Mouse (Mus musculus) midbrain, embryonic 11.5 days (tissue): ENCODE results near the gene Cdh13. TPM values are rescaled to one million over a fixed set of nuclear protein-coding genes. Genes with fewer than 3 reads are reported as not detected.

Source experiments
- ATAC-seq: fragments of 200-750 bp; cut with Nextera tagmentation; 2 replicates; pipeline ENCODE4 v1.8.0; 2017; ENCODE audit warnings: moderate TSS enrichment, moderate library complexity; ENCODE audit not compliant: low FRiP score
- DNase-seq: peaks from one replicate; pipeline ENCODE4 v3.0.0; 2015; ENCODE audit warnings: low spot score; ENCODE audit errors: missing footprints
- H3K27ac ChIP-seq: fragments of 300-500 bp; sonication (generic); 2 replicates; pipeline ENCODE4 v1.5.1; 2014; ENCODE audit warnings: low read depth, low read length
- H3K27me3 ChIP-seq: fragments of 300-500 bp; sonication (generic); 2 replicates; pipeline ENCODE4 v1.6.1; 2014; ENCODE audit warnings: mild to moderate bottlenecking, low read length, moderate library complexity, mixed read lengths; ENCODE audit not compliant: control insufficient read depth, insufficient read depth
- H3K36me3 ChIP-seq: fragments of 300-500 bp; sonication (generic); 2 replicates; pipeline ENCODE4 v1.6.1; 2014; ENCODE audit warnings: mild to moderate bottlenecking, low read length, moderate library complexity, mixed read lengths; ENCODE audit not compliant: control insufficient read depth, insufficient read depth
- H3K4me1 ChIP-seq: fragments of 300-500 bp; sonication (generic); 2 replicates; pipeline ENCODE4 v1.6.1; 2014; ENCODE audit warnings: low read length; ENCODE audit not compliant: control insufficient read depth, insufficient read depth
- H3K4me2 ChIP-seq: fragments of 300-500 bp; sonication (generic); 2 replicates; pipeline ENCODE4 v1.6.1; 2014; ENCODE audit warnings: mild to moderate bottlenecking, moderate library complexity
- H3K4me3 ChIP-seq: fragments of 300-500 bp; sonication (generic); 2 replicates; pipeline ENCODE4 v1.5.1; 2014; ENCODE audit warnings: low read depth, low read length
- H3K9ac ChIP-seq: fragments of 300-500 bp; sonication (generic); 2 replicates; pipeline ENCODE4 v1.6.1; 2014; ENCODE audit warnings: low read length
- H3K9me3 ChIP-seq: fragments of 300-500 bp; sonication (generic); 2 replicates; pipeline ENCODE4 v1.6.1; 2016; ENCODE audit warnings: low read length; ENCODE audit not compliant: control insufficient read depth
- WGBS: fragments of 180-500 bp; shearing (Covaris S2); extraction: QIAGEN DNeasy Blood & Tissue Kit; methylation state at CpG from one replicate; pipeline ENCODE4 v1.1.7; 2014; 5-methylcytosine and 5-hydroxymethylcytosine counted together
- polyA plus RNA-seq: library from polyadenylated mRNA; unstranded; fragments of >200 nt; fragmentation: Nextera tagmentation; extraction: Ambion mirVana; gene quantifications from 2 replicates; pipeline ENCODE4 v1.2.1, GENCODE M21; 2014

The Cdh13 gene
- polyA plus RNA-seq, 1 experiment from 2014 or later: 12.2 TPM

DNA sequence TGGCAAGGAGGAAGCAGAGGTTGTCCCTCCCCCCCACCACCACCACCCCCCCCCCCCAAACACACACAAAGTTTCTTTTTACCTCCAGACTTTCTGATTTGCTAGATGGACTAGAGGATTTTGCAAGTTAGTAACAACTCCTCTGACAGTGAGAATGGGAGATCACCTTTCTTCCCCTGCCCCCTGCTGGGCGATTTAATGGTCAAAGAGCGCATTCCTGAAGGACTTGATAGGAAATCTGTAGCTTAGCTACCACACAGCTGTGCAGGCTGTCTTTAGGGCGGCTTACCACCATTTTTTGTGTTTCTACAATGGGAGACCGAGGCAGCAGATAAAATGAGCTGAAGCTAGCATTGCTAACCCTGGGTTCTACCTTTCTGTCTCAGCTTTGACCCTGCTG, 961.6 kb downstream of the Cdh13 start:
- no peak for ATAC-seq
- H3K27ac ChIP-seq: no peak overlapping the region

DNA sequence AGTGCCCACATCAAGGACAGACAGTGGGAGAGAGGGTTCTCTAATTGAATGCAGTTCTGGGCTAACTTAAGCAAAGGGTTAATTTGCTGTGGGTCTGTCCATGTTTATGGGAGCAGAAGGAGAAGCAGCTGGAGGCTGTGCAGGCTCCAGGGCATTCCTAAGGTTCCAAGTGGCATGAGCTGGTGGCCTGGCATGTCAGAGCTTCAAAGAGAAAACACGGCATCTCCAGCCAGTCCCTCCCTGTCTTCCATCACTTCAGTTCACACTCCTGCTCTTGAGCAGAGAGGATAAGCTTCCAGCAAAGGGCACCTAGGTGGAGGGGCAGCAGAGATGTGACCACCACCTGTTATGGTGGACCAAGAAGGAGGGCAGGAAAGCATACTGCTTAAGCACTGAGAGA, 962.1 kb downstream of the Cdh13 start:
- DNase-seq (no peak), ATAC-seq (no peak)
- H3K27ac ChIP-seq: no peak overlapping the region
- H3K4me1 ChIP-seq: 0 out of 2 replicates have a peak, but pooled peaks cover 2% of the 10 kb centered on the region
- no peaks in the 10 kb centered on the region for H3K9me3 ChIP-seq
- H3K27me3 ChIP-seq: no peaks in the 10 kb centered on the region
- no peak overlapping the region for H3K4me3 ChIP-seq
- WGBS: 63% methylated on average over 1 of the region's 1 CpGs
- H3K9ac ChIP-seq: no peak overlapping the region
- H3K4me2 ChIP-seq: no peak overlapping the region
- no peaks in the 10 kb centered on the region for H3K36me3 ChIP-seq

More for the DNA sequence above, 961.6 kb downstream of the Cdh13 start:
- Histone ChIP-seq H3K4me2 (no peak overlapping the region), H3K27me3 (no peaks in the 10 kb centered on the region), H3K36me3 (no peaks in the 10 kb centered on the region), H3K4me1 (0 out of 2 replicates have a peak, but pooled peaks cover 2% of the 10 kb centered on the region), H3K9me3 (no peaks in the 10 kb centered on the region), H3K9ac (no peak overlapping the region), H3K4me3 (no peak overlapping the region)
- 38% methylated on average over 4 of the region's 4 CpGs for WGBS
- DNase-seq: no peak

DNA sequence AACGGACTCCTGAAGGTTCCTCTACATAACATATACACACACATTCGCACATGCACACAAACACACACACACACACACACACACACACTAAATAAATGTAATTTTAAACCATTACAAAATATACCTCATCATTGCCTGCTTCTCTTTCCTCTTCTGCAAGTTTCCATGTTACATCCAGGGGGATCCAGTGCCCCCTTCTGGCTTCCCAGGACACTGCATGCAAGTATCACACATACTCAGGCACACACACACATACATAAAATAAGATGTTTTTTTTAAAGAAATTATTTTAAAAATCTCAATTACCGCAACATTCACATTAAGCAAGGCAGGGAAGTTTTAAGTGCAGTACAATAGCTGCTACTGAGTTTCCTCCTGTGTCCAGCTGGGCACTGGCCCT, 970.8 kb downstream of the Cdh13 start:
- Histone ChIP-seq H3K4me3 (no peak overlapping the region), H3K27ac (no peak overlapping the region), H3K27me3 (no peaks in the 10 kb centered on the region), H3K4me1 (no peaks in the 10 kb centered on the region), H3K36me3 (no peaks in the 10 kb centered on the region), H3K9ac (no peak overlapping the region), H3K4me2 (no peak overlapping the region), H3K9me3 (no peaks in the 10 kb centered on the region)
- WGBS: 93% methylated on average over 3 of the region's 3 CpGs
- no peak for DNase-seq
- ATAC-seq: no peak

DNA sequence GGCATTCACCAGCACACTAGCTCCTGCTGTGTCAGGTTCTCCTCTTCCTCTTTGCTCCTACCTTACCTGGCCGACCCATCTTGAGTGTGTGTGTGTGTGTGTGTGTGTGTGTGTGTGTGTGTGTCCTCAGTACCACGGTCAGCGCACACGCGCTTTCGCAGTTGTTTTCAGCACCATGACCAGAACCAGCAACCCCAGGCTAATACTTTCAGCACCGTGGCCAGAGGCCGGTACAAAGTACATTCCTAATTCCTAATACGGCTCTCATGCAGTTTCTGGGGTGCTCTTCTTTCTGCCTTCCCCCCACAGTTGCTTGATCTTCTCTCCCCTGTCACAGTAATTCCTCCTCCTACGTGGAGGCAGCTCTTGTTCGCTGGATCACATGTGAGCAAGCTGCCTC, 975.1 kb downstream of the Cdh13 start:
- WGBS: 35% methylated on average over 11 of the region's 11 CpGs

DNA sequence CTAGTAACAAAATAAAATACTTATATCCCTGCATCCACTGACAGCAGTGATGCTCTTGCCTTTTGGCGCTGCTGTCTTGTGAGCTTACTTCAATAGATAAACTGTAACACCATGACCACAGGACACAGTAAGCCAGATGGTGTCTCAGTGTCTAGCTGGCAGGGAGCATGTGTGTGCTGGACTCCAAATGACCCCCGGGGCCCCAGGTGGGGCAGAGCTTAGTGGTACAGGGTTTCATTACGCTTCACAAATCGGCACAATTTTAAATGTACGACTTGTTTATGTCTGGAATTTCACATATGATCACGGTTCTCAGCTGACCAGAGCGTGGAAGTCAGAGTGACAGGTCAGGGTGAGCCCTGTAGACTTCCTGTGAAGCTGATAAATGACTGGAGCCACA, 980.2 kb downstream of the Cdh13 start:
- H3K9ac ChIP-seq: no peak overlapping the region
- H3K27me3 ChIP-seq: no peaks in the 10 kb centered on the region
- no peaks in the 10 kb centered on the region for H3K9me3 ChIP-seq
- H3K4me1 ChIP-seq: no peaks in the 10 kb centered on the region
- ATAC-seq (no peak), DNase-seq (no peak)
- H3K4me3 ChIP-seq: no peak overlapping the region
- H3K4me2 ChIP-seq: no peak overlapping the region
- no peaks in the 10 kb centered on the region for H3K36me3 ChIP-seq
- H3K27ac ChIP-seq: no peak overlapping the region
- 87% methylated on average over 7 of the region's 7 CpGs for WGBS

More for the DNA sequence above, 975.1 kb downstream of the Cdh13 start:
- Histone ChIP-seq H3K27me3 (no peaks in the 10 kb centered on the region), H3K36me3 (no peaks in the 10 kb centered on the region), H3K4me1 (no peaks in the 10 kb centered on the region), H3K4me2 (no peak overlapping the region), H3K27ac (no peak overlapping the region), H3K9me3 (no peaks in the 10 kb centered on the region), H3K4me3 (no peak overlapping the region), H3K9ac (no peak overlapping the region)
- ATAC-seq: no peak
- DNase-seq: no peak

DNA sequence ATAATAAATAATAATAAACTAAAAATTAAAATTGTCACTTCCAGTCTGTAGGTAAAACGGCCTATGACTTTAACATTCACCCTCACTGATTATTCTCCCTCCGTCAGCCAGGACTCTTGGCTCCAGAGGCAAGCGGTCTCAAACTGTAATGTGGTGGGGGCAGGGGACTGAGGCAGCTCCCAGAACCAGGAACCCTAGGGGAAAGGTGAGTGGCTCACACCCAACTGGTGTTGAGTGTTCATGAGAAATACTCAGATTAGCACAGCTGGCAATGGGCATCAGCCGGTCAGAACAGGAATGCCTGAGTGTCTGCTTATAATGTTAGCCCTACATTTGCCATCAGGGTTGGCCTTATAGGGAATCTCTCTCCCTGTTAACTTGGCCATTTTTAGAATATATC, 982.8 kb downstream of the Cdh13 start:
- ATAC-seq (no peak), DNase-seq (no peak)
- H3K4me1 ChIP-seq: no peaks in the 10 kb centered on the region
- no peak overlapping the region for H3K4me3 ChIP-seq
- H3K27me3 ChIP-seq: no peaks in the 10 kb centered on the region
- no peak overlapping the region for H3K27ac ChIP-seq
- H3K4me2 ChIP-seq: no peak overlapping the region
- no peak overlapping the region for H3K9ac ChIP-seq
- no peaks in the 10 kb centered on the region for H3K36me3 ChIP-seq
- no peaks in the 10 kb centered on the region for H3K9me3 ChIP-seq
- 92% methylated on average over 4 of the region's 4 CpGs for WGBS

DNA sequence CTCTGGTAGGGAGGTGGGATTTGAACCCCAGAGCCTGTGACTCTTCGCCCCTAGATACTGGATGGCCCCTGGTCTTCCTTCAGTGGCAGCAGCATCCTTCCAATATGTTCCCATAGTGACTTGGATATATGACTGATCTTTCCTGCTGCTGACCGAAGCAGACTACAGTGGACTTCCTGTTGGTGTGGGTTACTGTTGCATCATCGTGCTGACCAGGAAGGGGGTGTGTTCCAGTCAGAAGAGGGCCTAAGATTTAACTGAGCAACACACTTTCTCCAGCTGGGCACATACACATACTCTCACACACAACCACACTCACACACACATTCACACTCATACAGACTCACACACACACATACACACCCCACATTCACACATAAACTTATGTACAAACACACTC, 986.0 kb downstream of the Cdh13 start:
- DNase-seq: no peak
- H3K27ac ChIP-seq: no peak overlapping the region

DNA sequence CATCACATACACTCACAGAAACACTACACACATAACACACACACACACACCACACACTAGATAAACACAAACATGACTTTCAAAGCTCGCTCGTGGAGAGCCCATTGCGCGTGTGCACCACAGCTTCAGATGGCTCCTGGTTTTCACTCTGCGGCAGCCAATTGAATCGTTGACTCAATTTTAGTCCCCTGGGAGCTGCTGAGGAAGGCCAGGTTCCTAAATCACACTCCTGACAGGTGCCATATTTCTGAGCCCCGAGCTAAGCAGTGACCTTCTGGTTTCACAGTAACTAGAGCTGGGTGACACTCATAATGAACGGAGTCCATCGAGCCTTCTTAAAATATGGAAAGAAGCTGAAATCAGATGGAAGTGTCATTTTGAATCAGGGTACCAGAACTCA, 986.8 kb downstream of the Cdh13 start:
- no peak for ATAC-seq
- Histone ChIP-seq H3K4me2 (no peak overlapping the region), H3K4me3 (no peak overlapping the region), H3K4me1 (no peaks in the 10 kb centered on the region), H3K9me3 (no peaks in the 10 kb centered on the region), H3K27me3 (no peaks in the 10 kb centered on the region), H3K27ac (no peak overlapping the region), H3K9ac (no peak overlapping the region), H3K36me3 (no peaks in the 10 kb centered on the region)
- DNase-seq: no peak
- 93% methylated on average over 9 of the region's 9 CpGs for WGBS

More for the DNA sequence above, 986.0 kb downstream of the Cdh13 start:
- Histone ChIP-seq H3K36me3 (no peaks in the 10 kb centered on the region), H3K9me3 (no peaks in the 10 kb centered on the region), H3K4me1 (no peaks in the 10 kb centered on the region), H3K27me3 (no peaks in the 10 kb centered on the region), H3K4me2 (no peak overlapping the region), H3K9ac (no peak overlapping the region), H3K4me3 (no peak overlapping the region)
- ATAC-seq: no peak
- 87% methylated on average over 3 of the region's 3 CpGs for WGBS

DNA sequence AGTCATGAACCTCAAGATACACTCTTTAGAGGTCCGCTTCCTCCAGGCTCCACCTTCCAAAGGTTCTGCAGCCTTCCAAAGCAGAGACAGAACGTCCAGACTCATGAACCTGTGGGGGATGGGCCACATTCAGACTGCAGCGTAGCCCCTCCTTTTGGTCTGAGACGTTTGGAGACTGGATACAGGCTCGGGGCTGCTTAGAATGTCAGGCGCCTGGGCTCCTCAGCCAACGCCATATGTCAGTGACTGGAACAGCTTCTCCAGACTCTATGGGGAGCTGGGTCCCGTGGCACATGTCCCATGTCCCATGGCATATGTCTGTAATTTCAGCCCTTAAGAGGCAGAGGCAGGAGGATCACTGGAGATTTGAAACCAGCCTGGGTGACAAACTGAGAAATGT, 989.4 kb downstream of the Cdh13 start:
- no peak overlapping the region for H3K4me3 ChIP-seq
- 71% methylated on average over 8 of the region's 8 CpGs for WGBS
- no peaks in the 10 kb centered on the region for H3K4me1 ChIP-seq
- H3K27ac ChIP-seq: no peak overlapping the region
- no peaks in the 10 kb centered on the region for H3K9me3 ChIP-seq
- ATAC-seq: no peak
- DNase-seq: no peak
- no peak overlapping the region for H3K9ac ChIP-seq
- H3K4me2 ChIP-seq: no peak overlapping the region
- H3K27me3 ChIP-seq: no peaks in the 10 kb centered on the region
- H3K36me3 ChIP-seq: no peaks in the 10 kb centered on the region

DNA sequence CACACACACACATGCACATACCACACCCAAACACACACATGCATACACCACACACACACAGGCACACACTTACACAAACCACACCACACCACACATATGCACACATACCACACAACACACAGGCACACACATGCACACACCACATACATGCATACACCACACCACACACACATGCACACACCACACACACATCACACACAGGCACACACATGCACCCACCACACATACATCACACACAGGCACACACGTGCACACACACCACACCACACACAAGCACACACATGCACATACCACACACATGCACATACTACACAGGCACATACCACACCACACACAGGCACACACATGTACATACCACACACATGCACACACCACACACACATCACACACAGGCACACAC, 991.9 kb downstream of the Cdh13 start:
- Histone ChIP-seq H3K27me3 (no peaks in the 10 kb centered on the region), H3K4me1 (no peaks in the 10 kb centered on the region), H3K9ac (no peak overlapping the region), H3K4me2 (no peak overlapping the region), H3K27ac (no peak overlapping the region), H3K4me3 (no peak overlapping the region), H3K36me3 (no peaks in the 10 kb centered on the region), H3K9me3 (no peaks in the 10 kb centered on the region)
- DNase-seq (no peak), ATAC-seq (no peak)
- 93% methylated on average over 1 of the region's 1 CpGs for WGBS
